ENCODE assay signal across 8 mouse cellular contexts in genomic region chr14:102982016-102982626, GRCm38 (mm10). TPM values are rescaled to one million over a fixed set of nuclear protein-coding genes. Genes with fewer than 3 reads are reported as not detected.
A peak's percentile ranks its signal among the peaks of the same experiment; 100 is the strongest.
DNase-seq lines count a peak whose midpoint lies in the region; ATAC-seq and TF ChIP-seq lines count a peak whose summit lies in the region.

No protein-coding gene starts in this region.

- peak overlapping the region; percentile 48 for H3K4me3 ChIP-seq in lung, postnatal 0 days (ENCODE audit: low read depth, low read length)
- peak overlapping the region; percentile 75 for H3K4me3 ChIP-seq in forebrain, postnatal 0 days (ENCODE audit: low read depth, low read length)
- peak overlapping the region; percentile 83 for H3K4me3 ChIP-seq in hindbrain, embryonic 15.5 days
- peak overlapping the region; percentile 68 for H3K4me3 ChIP-seq in midbrain, embryonic 12.5 days

- peak overlapping the region; percentile 51 for H3K9ac ChIP-seq in lung, postnatal 0 days (replicated peaks; ENCODE audit: low read depth)
- peak overlapping the region; percentile 80 for H3K9ac ChIP-seq in forebrain, postnatal 0 days
- H3K9ac ChIP-seq in hindbrain, embryonic 15.5 days: peak overlapping the region; percentile 78
- H3K9ac ChIP-seq in midbrain, embryonic 12.5 days (replicated peaks): peak overlapping the region; percentile 67

- H3K4me2 ChIP-seq in lung, postnatal 0 days (replicated peaks; ENCODE audit: low read depth, low read length): peak overlapping the region; percentile 66
- H3K4me2 ChIP-seq in forebrain, postnatal 0 days (ENCODE audit: low read depth): peak overlapping the region; percentile 88
- peak overlapping the region; percentile 89 for H3K4me2 ChIP-seq in hindbrain, embryonic 15.5 days
- peak overlapping the region; percentile 95 for H3K4me2 ChIP-seq in midbrain, embryonic 12.5 days (replicated peaks)

- no peaks in the 10 kb centered on the region for H3K9me3 ChIP-seq in lung, postnatal 0 days (ENCODE audit: low read length)
- no peaks in the 10 kb centered on the region for H3K9me3 ChIP-seq in forebrain, postnatal 0 days (ENCODE audit: low read length)
- no peaks in the 10 kb centered on the region for H3K9me3 ChIP-seq in hindbrain, embryonic 15.5 days
- no peaks in the 10 kb centered on the region for H3K9me3 ChIP-seq in midbrain, embryonic 12.5 days

- no peak for DNase-seq in lung, postnatal 0 days (ENCODE audit: low spot score)
- no peak for DNase-seq in lung, adult 18-20 months
- DNase-seq in cerebellum, adult 18-20 months: peak; percentile 42 to 78
- DNase-seq in forebrain, postnatal 0 days: no peak
- peak; percentile 63 to 64 for DNase-seq in layer of hippocampus, postnatal 36 days
- peak; percentile 41 for DNase-seq in thymus, postnatal 0 days (ENCODE audit: low spot score)

- no peak for TF ChIP-seq CTCF in lung, postnatal 0 days (IDR thresholded peaks at IDR 0.05)
- TF ChIP-seq CTCF in forebrain, postnatal 0 days (IDR thresholded peaks at IDR 0.05; ENCODE audit: low read depth): no peak

- no peaks in the 10 kb centered on the region for H3K36me3 ChIP-seq in lung, postnatal 0 days (ENCODE audit: insufficient read depth, low read length)
- no peaks in the 10 kb centered on the region for H3K36me3 ChIP-seq in forebrain, postnatal 0 days (ENCODE audit: insufficient read depth)
- H3K36me3 ChIP-seq in hindbrain, embryonic 15.5 days: no peaks in the 10 kb centered on the region
- H3K36me3 ChIP-seq in midbrain, embryonic 12.5 days: no peaks in the 10 kb centered on the region

- no peaks in the 10 kb centered on the region; the same call in 1 of the 2 replicates for H3K4me1 ChIP-seq in lung, postnatal 0 days (ENCODE audit: insufficient read depth, low read depth, low read length)
- 0 out of 2 replicates have a peak, but pooled peaks cover 5% of the 10 kb centered on the region for H3K4me1 ChIP-seq in forebrain, postnatal 0 days (ENCODE audit: insufficient read depth)
- peaks cover 25% of the 10 kb centered on the region for H3K4me1 ChIP-seq in hindbrain, embryonic 15.5 days (replicated peaks)
- peaks cover 14% of the 10 kb centered on the region for H3K4me1 ChIP-seq in midbrain, embryonic 12.5 days

- no peaks in the 10 kb centered on the region; the same call in 1 of the 2 replicates for H3K27me3 ChIP-seq in lung, postnatal 0 days (replicated peaks; ENCODE audit: insufficient read depth, low read length)
- no peaks in the 10 kb centered on the region for H3K27me3 ChIP-seq in forebrain, postnatal 0 days (ENCODE audit: insufficient read depth, low read length)
- H3K27me3 ChIP-seq in hindbrain, embryonic 15.5 days: 0 out of 2 replicates have a peak, but pooled peaks cover 3% of the 10 kb centered on the region
- peaks cover 23% of the 10 kb centered on the region for H3K27me3 ChIP-seq in midbrain, embryonic 12.5 days

- no peak for TF ChIP-seq EP300 in lung, postnatal 0 days (IDR thresholded peaks at IDR 0.05)

- peak overlapping the region; percentile 91 for H3K27ac ChIP-seq in lung, postnatal 0 days (ENCODE audit: low read length)
- peak overlapping the region; percentile 82 for H3K27ac ChIP-seq in forebrain, postnatal 0 days (ENCODE audit: low read depth, low read length)
- peak overlapping the region; percentile 83 for H3K27ac ChIP-seq in hindbrain, embryonic 15.5 days (replicated peaks)
- peak overlapping the region; percentile 74 for H3K27ac ChIP-seq in midbrain, embryonic 12.5 days (replicated peaks)

- ATAC-seq in lung, postnatal 0 days: peak; percentile 10
- ATAC-seq in forebrain, postnatal 0 days: peak; percentile 44
- ATAC-seq in hindbrain, embryonic 15.5 days (ENCODE audit: low FRiP score, low read depth): peak; percentile 48
- peak; percentile 52 for ATAC-seq in midbrain, embryonic 12.5 days (ENCODE audit: low FRiP score, low read depth)

- WGBS in lung, postnatal 0 days: under 1% methylated on average over 60 of the region's 76 CpGs
- under 1% methylated on average over 76 of the region's 76 CpGs for WGBS in forebrain, postnatal 0 days
- WGBS in hindbrain, embryonic 15.5 days: under 1% methylated on average over 60 of the region's 76 CpGs
- WGBS in midbrain, embryonic 12.5 days: under 1% methylated on average over 72 of the region's 76 CpGs

RNA-seq across cellular contexts. Expression of gene Kctd12, which starts 0.3 kb away (rescaled TPM):
- 8.2 and 9.7 TPM in 2 replicates for polyA plus RNA-seq in lung, postnatal 0 days (2015; fragmentation: Nextera tagmentation; extraction: Ambion mirVana)
- 101 TPM in 2 replicates for total RNA-seq in forebrain, postnatal 0 days (2014; rRNA removed)
- 12.4 and 14.3 TPM in 2 replicates for polyA plus RNA-seq in forebrain, postnatal 0 days (2015; fragmentation: Nextera tagmentation; extraction: Ambion mirVana)
- 10.5 and 13.1 TPM in 2 replicates for polyA plus RNA-seq in hindbrain, embryonic 15.5 days (2015; fragmentation: Nextera tagmentation; extraction: Ambion mirVana)
- 100 to 1,000 TPM; 128 to 131 TPM for total RNA-seq in layer of hippocampus, postnatal 36 days (2021)
- 8.7 and 12.6 TPM in 2 replicates for polyA plus RNA-seq in midbrain, embryonic 12.5 days (2016; fragmentation: Nextera tagmentation; extraction: Ambion mirVana)
- 4.7 and 5.0 TPM in 2 replicates for polyA plus RNA-seq in thymus, postnatal 0 days (2015; fragmentation: Nextera tagmentation; extraction: Ambion mirVana)

Comparison
In these comparisons a context has a peak if more than half of its experiments do, and no peak if none do; other contexts are left out.
1. DNase-seq: peak in cerebellum, adult 18-20 months (2 of 2), layer of hippocampus, postnatal 36 days (2 of 2) and thymus, postnatal 0 days (single experiment); none in lung, postnatal 0 days (single experiment), lung, adult 18-20 months (0 of 2) and forebrain, postnatal 0 days (single experiment).
2. Peak in every context shown above with its lines, with median percentiles within 50 percentile points of each other: ATAC-seq, H3K27ac ChIP-seq, H3K4me2 ChIP-seq, H3K4me3 ChIP-seq and H3K9ac ChIP-seq.